Mouse (Mus musculus): ENCODE measurements around the gene Hmgcs1.

The Hmgcs1 gene

GRCm38 (mm10) chr13:119753859-119754634, 63.9 kb downstream of the Hmgcs1 start:
- no peak for DNase-seq (ENCODE audit: low read depth, low spot score)

- no peak for DNase-seq (ENCODE audit: low read depth, low spot score)
Observed at GRCm38 (mm10) chr13:119754635-119755020, 64.4 kb downstream of the Hmgcs1 start.

- DNase-seq (ENCODE audit: low read depth, low spot score) = peak; percentile 20
Observed at GRCm38 (mm10) chr13:119755141-119755547, 65.0 kb downstream of the Hmgcs1 start.

GRCm38 (mm10) chr13:119755681-119756471, 65.7 kb downstream of the Hmgcs1 start, which contains the start of gene Nim1k:
Gene Nim1k, minus strand, starts transcription at chr13:119755882.
- DNase-seq (ENCODE audit: low read depth, low spot score) = peak; percentile 82

- DNase-seq (ENCODE audit: low read depth, low spot score) = no peak
Observed at GRCm38 (mm10) chr13:119756831-119757230, 66.7 kb downstream of the Hmgcs1 start.
